Mouse (Mus musculus): ENCODE results near the gene Pjvk. TPM values are rescaled to one million over a fixed set of nuclear protein-coding genes. Genes with fewer than 3 reads are reported as not detected.

Pjvk gene
- total and polyA plus RNA-seq, 2 experiments from 2014 or later: 1.3 TPM; not detected in 1

DNA sequence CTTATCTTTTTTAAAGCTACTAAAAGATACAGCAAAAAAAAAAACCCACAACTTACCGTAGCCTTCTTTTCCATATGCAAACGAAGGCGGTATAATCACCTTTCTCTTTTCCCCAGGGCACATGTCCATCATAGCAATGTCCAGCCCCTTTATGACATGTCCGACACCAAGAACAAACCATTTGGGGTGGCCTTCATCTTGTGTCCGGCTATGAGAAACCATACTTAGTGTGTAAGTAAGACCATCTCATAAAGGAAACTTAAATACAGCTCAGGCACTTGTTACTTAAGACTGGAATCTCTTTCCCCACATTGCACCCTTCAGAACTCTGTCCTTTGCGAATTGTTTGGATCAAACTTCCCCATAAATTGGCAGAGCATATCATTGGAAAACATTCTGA, 23.4 kb downstream of the Pjvk start:
- no peak for TF ChIP-seq CTCF (IDR thresholded peaks at IDR 0.05)
- Histone ChIP-seq H3K36me3 (ENCODE audit: insufficient read depth, low read length) (no peaks in the 10 kb centered on the region), H3K9ac (replicated peaks; ENCODE audit: low read length, poor library complexity, severe bottlenecking) (no peak overlapping the region), H3K4me3 (ENCODE audit: low read depth, low read length) (no peak overlapping the region), H3K4me1 (ENCODE audit: insufficient read depth, low read length) (peaks cover 7% of the 10 kb centered on the region), H3K9me3 (ENCODE audit: low read length) (no peaks in the 10 kb centered on the region), H3K27ac (ENCODE audit: low read depth, low read length) (no peak overlapping the region), H3K4me2 (ENCODE audit: low read depth, low read length, poor library complexity, severe bottlenecking) (peak overlapping the region; percentile 7; the same call in 1 of the 2 replicates), H3K27me3 (ENCODE audit: insufficient read depth, low read length) (no peaks in the 10 kb centered on the region)
- no peak for DNase-seq (ENCODE audit: low spot score)
- WGBS: 81% methylated on average over 6 of the region's 6 CpGs
- no peak for ATAC-seq (ENCODE audit: low FRiP score)

GRCm38 (mm10) chr2:76672134-76672745, 24.0 kb downstream of the Pjvk start:
- Histone ChIP-seq H3K4me2 (ENCODE audit: low read depth, low read length, poor library complexity, severe bottlenecking) (peak overlapping the region; percentile 60), H3K9ac (replicated peaks; ENCODE audit: low read length, poor library complexity, severe bottlenecking) (peak overlapping the region; percentile 46), H3K9me3 (ENCODE audit: low read length) (no peaks in the 10 kb centered on the region), H3K4me3 (ENCODE audit: low read depth, low read length) (peak overlapping the region; percentile 36), H3K27ac (ENCODE audit: low read depth, low read length) (peak overlapping the region; percentile 65; the same call in 1 of the 2 replicates), H3K27me3 (ENCODE audit: insufficient read depth, low read length) (no peaks in the 10 kb centered on the region), H3K4me1 (ENCODE audit: insufficient read depth, low read length) (peaks cover 10% of the 10 kb centered on the region), H3K36me3 (ENCODE audit: insufficient read depth, low read length) (no peaks in the 10 kb centered on the region)
- DNase-seq (ENCODE audit: low spot score) (no peak), ATAC-seq (ENCODE audit: low FRiP score) (no peak)
- WGBS: 31% methylated on average over 9 of the region's 9 CpGs
- no peak for TF ChIP-seq CTCF (IDR thresholded peaks at IDR 0.05)

DNA sequence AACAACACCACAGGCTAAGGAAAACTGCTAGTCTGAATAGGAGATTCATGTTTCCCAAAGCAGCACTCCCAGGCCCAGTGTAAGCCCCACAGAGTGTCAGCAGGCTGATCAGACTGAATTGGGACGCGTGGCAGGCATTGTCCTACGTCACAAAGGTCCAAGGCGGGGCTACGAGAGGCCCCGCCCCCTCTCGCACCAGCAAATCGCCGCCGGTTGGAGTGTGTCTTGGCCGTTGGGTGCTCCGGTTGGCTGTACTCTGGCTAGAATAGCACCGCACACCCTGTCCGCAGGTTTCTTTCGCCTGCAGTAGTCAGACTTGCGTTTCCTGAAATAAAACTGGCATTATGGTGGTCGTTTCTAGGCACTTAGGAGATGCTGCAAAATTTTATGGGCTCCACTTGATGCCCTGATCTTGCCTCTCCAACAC, 24.7 kb downstream of the Pjvk start, which contains the start of gene Fkbp7:
Gene Fkbp7, minus strand, starts transcription at position 151 of the 427 bp plus-strand sequence.
- peak within 1 kb of the TSS; percentile 60 for H3K4me2 ChIP-seq (ENCODE audit: low read depth, low read length, poor library complexity, severe bottlenecking)
- no peak for TF ChIP-seq CTCF (IDR thresholded peaks at IDR 0.05)
- DNase-seq (ENCODE audit: low spot score) (peak; percentile 94), ATAC-seq (ENCODE audit: low FRiP score) (peak; percentile 90)
- H3K9ac ChIP-seq (replicated peaks; ENCODE audit: low read length, poor library complexity, severe bottlenecking): peak within 1 kb of the TSS; percentile 46
- peak within 1 kb of the TSS; percentile 65 for H3K27ac ChIP-seq (ENCODE audit: low read depth, low read length)
- H3K4me1 ChIP-seq (ENCODE audit: insufficient read depth, low read length): peaks cover 10% of the 10 kb centered on the region
- no peaks in the 10 kb centered on the region for H3K27me3 ChIP-seq (ENCODE audit: insufficient read depth, low read length)
- peak within 1 kb of the TSS; percentile 36 for H3K4me3 ChIP-seq (ENCODE audit: low read depth, low read length)
- H3K36me3 ChIP-seq (ENCODE audit: insufficient read depth, low read length): no peaks in the 10 kb centered on the region
- 0% methylated on average over 17 of the region's 17 CpGs for WGBS
- H3K9me3 ChIP-seq (ENCODE audit: low read length): no peaks in the 10 kb centered on the region

DNA sequence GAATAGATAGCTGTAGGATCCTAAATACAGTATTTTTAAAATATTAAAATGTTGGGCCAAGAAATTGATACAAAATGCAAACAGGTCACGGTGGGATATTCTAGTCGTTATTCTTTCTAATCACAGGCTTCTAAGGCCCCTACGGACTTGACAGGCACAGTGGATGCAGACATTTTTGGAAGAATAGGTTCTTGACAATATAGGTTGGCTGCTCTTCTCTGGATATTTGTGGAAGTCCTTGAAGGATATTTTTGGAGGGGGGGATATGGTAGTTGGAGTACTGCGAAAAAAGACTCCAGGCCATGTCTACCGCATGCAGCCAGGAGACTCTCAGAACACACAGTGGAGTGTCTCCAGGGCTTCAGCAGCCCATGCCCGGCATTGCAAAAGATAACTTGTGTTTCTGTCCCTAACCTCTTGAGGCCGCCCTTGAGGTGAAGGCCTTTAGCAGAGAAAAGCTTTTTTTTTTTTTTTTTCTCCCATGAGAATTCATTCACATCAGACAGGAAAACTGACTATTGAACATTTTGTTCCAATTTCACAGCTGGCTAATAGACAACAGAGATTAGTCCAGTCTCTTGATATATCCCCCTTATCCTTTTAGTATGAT, 25.3 kb downstream of the Pjvk start:
- 40% methylated on average over 7 of the region's 7 CpGs for WGBS
- no peaks in the 10 kb centered on the region for H3K9me3 ChIP-seq (ENCODE audit: low read length)
- peak; percentile 37; the same call in 1 of the 2 replicates for TF ChIP-seq CTCF (IDR thresholded peaks at IDR 0.05)
- ATAC-seq (ENCODE audit: low FRiP score) (no peak), DNase-seq (ENCODE audit: low spot score) (peak; percentile 52)
- peak overlapping the region; percentile 36 for H3K4me3 ChIP-seq (ENCODE audit: low read depth, low read length)
- no peaks in the 10 kb centered on the region for H3K36me3 ChIP-seq (ENCODE audit: insufficient read depth, low read length)
- H3K27me3 ChIP-seq (ENCODE audit: insufficient read depth, low read length): no peaks in the 10 kb centered on the region
- H3K9ac ChIP-seq (replicated peaks; ENCODE audit: low read length, poor library complexity, severe bottlenecking): no peak overlapping the region
- H3K4me1 ChIP-seq (ENCODE audit: insufficient read depth, low read length): peaks cover 10% of the 10 kb centered on the region
- H3K4me2 ChIP-seq (ENCODE audit: low read depth, low read length, poor library complexity, severe bottlenecking): peak overlapping the region; percentile 60
- peak overlapping the region; percentile 65; the same call in 1 of the 2 replicates for H3K27ac ChIP-seq (ENCODE audit: low read depth, low read length)

DNA sequence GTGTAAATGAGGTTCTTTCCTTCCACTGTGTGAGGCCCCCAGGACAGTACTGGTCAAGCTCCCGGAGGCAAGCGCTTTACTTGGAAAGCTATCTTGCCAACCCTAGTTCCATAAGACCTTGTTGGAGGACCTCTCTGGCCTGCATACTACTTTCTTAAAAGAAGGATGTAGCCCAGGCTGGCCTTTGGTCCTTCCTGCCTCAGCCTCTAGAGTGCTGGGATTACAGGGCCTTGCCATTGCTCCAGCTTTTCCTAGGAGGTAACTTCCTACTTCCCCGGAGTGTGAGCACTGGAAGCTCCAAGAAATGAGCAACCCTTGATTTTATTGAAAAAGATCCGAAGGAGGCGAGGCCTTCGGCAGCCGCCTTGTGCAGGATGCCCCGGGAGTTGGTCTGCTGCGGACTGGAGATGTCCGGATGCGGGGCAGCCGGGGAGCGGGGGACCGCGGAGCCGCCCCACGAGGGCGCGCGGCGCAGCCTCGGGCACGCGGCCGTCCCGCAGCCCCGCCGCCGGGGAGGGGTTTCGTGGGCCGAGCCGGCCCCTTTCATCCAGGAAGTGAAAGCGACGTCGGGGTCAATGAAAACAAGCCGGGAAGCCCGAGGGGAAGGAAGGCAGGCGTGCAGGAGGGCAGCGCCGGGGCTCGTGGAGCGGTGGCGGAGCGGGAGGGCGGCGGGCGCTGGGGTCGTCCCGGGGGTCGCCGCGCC, 26.6 kb downstream of the Pjvk start, which contains the start of gene Plekha3:
Gene Plekha3, plus strand, starts transcription at position 557 of the 703 bp plus-strand sequence.
- Histone ChIP-seq H3K9ac (replicated peaks; ENCODE audit: low read length, poor library complexity, severe bottlenecking) (peak within 1 kb of the TSS; percentile 85), H3K4me1 (ENCODE audit: insufficient read depth, low read length) (peaks cover 10% of the 10 kb centered on the region), H3K4me3 (ENCODE audit: low read depth, low read length) (peak within 1 kb of the TSS; percentile 90), H3K27me3 (ENCODE audit: insufficient read depth, low read length) (no peaks in the 10 kb centered on the region), H3K27ac (ENCODE audit: low read depth, low read length) (peak within 1 kb of the TSS; percentile 83), H3K4me2 (ENCODE audit: low read depth, low read length, poor library complexity, severe bottlenecking) (peak within 1 kb of the TSS; percentile 71), H3K9me3 (ENCODE audit: low read length) (no peaks in the 10 kb centered on the region), H3K36me3 (ENCODE audit: insufficient read depth, low read length) (no peaks in the 10 kb centered on the region)
- peak; percentile 79 for ATAC-seq (ENCODE audit: low FRiP score)
- WGBS: 4% methylated on average over 46 of the region's 52 CpGs
- no peak for TF ChIP-seq CTCF (IDR thresholded peaks at IDR 0.05)
- peak; percentile 87 for DNase-seq (ENCODE audit: low spot score)
